Mouse (Mus musculus) bone marrow macrophage, adult 2 months (primary cell): ENCODE measurements around the gene B4galt4.

Experiments
- CTCF ChIP-seq: IDR thresholded peaks from 2 replicates; pipeline ENCODE4 v1.5.1; 2012; ENCODE audit warnings: low read depth, mild to moderate bottlenecking, low read length, moderate library complexity
- POLR2A ChIP-seq: IDR thresholded peaks from 2 replicates; pipeline ENCODE4 v1.6.1; 2012; ENCODE audit warnings: mild to moderate bottlenecking, low read depth, low read length, borderline replicate concordance

DNA sequence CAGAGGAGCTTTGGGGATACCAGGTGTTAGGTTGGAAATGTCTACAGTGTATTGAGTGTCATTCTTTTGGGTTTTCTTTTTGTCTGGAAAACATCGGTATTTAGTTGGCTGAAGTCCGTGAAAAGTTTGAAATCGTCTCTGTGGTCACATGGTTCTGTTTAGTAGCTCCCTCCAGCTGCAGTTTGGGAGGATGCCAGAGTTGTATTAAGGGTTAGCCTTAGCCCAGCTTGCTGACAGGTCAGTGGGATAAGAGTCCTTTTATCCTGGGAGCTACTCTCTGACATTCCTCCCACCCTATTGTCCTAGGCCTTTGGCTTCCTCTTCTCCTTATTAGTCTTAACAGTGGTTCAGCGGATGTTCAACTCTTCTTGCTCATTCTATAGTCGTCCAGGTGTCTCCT lies 19.9 kb downstream of the B4galt4 start:
- TF ChIP-seq POLR2A = no peak
- no peak for TF ChIP-seq CTCF
